Mouse (Mus musculus) olfactory bulb, adult 2 months (tissue): ENCODE measurements around the gene Chrna9.

Experiments used
- CTCF ChIP-seq: fragments of 200-500 bp; IDR thresholded peaks from 2 replicates; pipeline ENCODE4 v1.5.1; 2012; ENCODE audit warnings: low read depth, mild to moderate bottlenecking, low read length, moderate library complexity; ENCODE audit not compliant: insufficient read depth
- POLR2A ChIP-seq: fragments of 200-500 bp; IDR thresholded peaks from 2 replicates; pipeline ENCODE4 v1.6.1; 2012; ENCODE audit warnings: mild to moderate bottlenecking, low read depth, low read length, moderate library complexity; ENCODE audit not compliant: insufficient read depth

GRCm38 (mm10) chr5:65897731-65898130, 37.0 kb upstream of the Chrna9 start:
- TF ChIP-seq CTCF (no peak), POLR2A (no peak)
